Mouse (Mus musculus) right cerebral cortex, postnatal 14 days (tissue): ENCODE measurements around the gene Kcnh3.

Experiments used
- DNase-seq: peaks from one replicate; pipeline ENCODE4 v3.0.0; 2022

Gene Kcnh3

DNA sequence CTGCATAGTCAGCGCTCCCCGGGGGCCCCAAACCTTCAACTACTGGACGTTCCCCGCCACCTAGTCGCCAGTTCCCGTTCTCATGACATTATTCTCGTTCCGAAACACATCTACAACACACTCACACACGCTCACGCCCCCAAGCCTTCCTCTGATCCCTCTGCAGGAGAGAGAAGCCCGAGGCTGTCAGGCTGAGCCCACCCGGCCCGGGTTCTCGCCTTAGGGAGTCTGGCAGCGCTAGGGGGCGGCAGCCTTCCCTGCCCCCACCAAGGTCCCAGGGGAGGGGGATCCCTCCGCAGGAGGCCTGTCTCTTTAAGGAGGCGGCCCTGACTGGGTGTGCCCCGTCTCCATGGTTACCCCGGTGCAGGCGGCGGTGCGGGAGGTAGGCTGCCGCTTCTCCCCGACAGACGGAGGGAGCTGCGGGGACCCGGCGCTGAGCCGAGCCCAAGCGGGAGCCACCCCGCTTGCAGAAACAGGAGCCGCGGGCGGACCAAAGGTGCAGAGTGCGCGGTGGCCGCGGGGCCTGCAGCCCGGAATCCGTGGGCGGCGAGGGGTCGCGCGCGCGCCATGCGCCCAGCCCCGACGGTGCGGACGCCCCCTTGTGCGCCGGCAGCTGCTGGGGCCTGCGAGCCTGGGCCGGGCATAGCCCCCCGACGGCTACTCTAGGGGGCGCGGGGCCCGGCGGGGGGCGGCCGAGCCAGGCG lies at the start of gene Kcnh3:
Gene Kcnh3, plus strand, starts transcription at position 654 of the 704 bp plus-strand sequence.
- DNase-seq: peak; percentile 79

DNA sequence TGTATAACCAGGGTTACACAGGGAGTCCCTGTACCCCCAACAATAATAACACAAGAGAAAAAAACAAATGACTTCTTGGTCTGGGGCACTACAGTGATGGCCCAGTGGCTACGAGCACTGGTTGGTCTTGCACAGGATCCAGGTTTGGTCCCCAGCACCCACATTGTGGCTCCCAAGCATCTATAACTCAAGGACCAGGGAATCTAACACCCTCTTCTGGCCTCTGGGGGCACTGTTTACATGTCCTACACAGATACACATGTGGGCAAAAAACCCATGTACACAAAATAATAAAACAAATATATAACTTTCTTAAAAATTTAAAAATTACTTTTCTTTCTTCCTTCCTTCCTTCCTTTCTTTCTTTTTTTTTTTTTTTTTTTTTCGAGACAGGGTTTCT lies 45.0 kb upstream of the Kcnh3 start:
- no peak for DNase-seq

DNA sequence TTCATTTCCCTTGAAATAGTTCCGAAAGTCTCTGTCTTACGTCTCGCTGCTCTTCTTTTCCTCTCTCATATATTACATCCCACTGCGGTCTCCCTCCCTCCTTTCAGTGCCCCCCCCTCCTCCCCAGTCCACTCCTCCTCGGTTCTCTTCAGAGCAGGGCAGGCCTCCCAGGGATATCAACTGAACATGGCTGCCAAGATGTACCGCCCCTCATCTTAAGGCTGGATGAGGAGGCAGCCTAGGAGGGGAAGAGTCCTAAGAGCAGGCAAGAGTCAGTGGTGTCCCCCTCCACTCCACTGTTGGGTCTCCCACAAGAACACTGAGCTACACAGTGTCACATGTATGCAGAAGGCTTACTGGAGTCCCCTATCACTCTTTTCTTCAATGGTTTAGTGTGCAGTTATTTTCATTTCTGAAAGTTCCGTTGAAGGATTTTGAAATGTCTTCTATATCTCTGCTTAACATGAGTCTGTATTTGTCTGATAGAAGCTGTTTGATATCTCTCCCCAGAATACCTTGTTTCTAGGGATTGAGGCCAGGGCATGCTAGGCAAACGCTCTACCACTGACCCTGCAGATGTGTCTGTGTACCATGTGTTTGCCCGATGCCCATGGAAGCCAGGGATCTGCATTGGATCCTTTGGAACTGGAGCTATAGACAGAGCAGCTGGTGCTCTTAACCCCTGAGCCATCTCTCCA lies 40.3 kb upstream of the Kcnh3 start:
- DNase-seq: no peak

DNA sequence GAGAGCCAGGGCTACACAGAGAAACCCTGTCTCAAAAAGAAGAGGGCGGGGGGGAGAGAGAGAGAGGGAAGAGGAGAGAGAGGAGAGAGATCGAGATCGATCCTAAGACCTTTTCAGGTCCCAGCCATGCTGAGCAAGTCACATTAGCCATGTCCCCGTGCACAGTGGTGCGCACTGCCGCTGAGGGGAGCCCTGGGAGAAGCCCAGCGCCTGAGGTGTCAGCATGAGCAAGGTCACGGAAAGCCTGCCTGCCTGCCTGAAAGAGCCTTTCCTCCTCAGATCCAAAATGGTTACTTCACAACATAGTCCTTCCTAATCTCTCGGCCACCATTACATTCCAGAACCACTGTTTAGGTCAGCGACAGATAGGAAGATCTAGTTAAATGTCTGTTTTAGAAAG lies 30.3 kb upstream of the Kcnh3 start:
- DNase-seq: no peak

DNA sequence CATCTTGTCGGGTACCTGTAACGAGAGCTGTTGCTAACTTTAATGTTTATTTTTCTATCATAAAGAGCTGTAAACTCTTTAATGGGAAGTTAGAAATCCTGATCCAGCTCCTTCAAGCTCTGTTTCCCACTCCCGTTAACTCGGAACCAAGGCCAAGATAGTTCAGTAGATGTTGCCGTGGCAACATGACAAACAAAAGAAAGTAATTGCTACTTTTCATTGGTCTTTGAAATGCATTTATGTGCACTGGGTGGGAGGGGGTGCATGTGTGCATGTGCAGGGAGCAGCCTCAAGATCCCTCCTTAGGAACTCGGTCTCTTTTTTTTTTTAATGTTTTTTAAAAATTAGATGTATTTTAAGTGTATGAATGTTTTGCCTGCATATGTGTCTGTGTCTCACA lies 29.6 kb upstream of the Kcnh3 start:
- DNase-seq: no peak

DNA sequence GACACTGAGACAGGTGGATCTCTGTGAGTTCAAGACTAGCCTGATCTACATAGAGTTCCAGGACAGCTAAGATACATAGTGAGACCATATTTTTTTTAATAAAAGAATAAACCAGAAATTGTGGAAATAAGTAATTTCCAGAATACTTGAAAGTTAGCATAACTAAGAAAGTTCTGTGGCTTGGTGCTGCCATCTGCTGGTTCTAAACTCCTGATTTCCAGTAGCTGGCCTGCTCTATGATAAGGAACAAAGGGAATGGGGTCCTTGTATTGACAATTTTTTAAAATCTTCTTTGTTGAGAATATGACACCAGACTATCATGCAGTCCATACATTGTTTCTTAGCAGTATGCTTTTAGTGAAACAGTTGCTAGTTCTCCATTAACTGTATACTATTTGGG lies 25.9 kb upstream of the Kcnh3 start:
- DNase-seq: peak; percentile 56

DNA sequence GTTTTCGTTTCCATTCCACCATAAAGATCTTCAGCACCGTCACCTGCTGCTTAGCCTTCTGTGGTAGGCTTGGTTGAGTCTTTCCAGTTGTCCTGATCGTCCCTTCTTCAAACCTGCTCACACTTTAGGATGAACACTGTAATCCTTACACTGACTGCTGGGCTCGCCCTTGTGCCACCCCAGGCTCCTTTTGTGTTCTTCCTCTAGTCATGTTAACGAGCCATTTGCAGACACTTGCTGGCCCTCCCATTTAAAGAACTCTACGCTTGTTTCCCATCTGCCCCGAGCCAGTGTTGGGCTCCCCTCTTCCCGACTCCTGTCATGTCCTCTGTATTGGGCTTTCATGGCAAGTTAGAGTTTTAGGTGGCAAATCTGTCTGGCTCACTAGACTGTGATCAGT lies 18.7 kb upstream of the Kcnh3 start:
- no peak for DNase-seq

DNA sequence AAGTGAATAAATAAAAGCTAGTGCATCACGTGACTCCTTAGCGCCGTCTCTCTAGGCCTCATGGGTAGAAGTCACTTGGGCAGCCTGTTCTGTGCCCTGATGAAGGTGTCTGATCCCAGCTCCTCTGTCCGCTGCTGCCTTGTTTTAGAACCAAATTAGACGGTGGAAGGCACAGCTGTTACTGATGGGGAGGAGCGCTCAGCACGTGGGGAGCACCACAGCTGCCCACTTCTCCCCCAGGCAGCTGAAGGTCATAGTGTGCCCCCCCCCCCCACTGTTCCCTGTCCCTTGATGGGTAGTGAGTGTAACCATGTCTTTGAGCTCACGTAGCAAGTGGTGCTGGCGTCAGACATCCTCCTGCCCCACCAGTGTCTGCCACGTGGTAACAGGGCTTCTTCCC lies 11.5 kb upstream of the Kcnh3 start:
- no peak for DNase-seq

DNA sequence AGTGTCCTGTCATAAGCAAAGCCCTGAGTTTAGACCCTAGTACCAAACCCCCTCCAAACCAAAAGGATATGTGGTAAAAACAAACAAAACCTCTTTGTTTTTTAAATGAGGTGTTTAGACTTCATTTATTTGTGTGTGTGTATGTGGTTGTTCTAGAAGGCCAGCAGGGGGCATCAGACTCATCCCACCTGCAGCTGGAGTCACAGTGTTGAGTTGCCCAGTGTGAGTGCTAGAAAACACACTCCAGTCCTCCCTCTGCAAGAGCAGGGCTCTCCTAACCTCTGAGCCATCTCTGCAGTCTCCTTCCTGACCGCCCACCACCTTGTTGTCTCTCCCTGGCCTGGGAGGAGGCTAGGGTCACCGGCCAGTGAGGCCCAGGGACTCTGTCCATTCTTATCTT lies 9.7 kb upstream of the Kcnh3 start:
- no peak for DNase-seq

DNA sequence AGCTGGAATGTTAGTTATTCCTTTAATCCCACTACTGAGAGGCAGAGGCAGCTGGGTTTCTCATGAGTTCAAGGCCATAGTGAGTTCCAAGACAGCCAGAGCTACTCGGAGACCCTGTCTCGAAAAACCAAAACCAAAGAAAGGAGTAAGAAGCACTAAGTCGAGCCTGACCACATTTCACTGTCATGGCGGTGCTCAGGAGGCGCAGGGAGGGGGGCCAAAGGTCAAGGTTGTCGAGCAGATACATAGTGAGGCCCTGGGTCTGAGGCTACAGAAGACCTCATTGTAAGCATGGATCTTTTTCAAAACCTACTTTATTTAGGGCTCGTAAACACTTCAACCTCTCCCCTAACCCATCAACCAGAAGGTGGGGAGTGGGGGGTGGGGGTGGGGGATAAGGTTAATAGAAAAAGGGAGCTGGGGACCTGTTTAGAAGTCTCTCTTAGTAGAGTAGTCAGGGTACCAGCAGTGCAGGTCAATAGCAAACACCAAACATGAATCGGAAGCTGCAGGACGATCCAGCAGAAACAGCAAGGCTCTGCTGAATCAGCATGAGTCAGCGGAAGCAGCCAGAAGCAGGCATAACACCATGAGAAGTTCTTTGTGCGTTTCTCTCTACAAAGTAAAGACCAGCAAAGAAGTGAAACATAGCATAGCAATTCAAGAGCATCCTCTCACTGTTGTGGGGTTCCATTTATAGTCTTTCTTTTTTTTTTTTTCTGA lies 8.8 kb upstream of the Kcnh3 start:
- no peak for DNase-seq

DNA sequence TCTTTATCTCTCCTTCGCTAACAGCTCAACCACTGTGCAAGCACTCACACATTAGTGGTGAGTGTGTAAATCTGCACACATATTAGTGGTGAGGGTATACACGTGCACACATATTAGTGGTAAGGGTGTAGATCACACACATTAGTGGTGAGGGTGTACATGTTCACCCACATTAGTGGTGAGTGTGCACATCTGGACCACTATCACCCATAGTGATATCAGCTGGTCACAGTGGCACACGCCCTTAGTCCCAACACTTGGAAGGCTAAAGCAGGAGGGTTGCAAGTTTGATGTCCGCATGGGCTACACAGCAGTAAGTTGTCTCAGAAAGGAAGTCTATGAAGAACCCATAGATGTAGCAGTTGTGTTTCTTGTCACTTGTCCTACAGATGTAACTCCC lies 7.0 kb upstream of the Kcnh3 start:
- DNase-seq: no peak

DNA sequence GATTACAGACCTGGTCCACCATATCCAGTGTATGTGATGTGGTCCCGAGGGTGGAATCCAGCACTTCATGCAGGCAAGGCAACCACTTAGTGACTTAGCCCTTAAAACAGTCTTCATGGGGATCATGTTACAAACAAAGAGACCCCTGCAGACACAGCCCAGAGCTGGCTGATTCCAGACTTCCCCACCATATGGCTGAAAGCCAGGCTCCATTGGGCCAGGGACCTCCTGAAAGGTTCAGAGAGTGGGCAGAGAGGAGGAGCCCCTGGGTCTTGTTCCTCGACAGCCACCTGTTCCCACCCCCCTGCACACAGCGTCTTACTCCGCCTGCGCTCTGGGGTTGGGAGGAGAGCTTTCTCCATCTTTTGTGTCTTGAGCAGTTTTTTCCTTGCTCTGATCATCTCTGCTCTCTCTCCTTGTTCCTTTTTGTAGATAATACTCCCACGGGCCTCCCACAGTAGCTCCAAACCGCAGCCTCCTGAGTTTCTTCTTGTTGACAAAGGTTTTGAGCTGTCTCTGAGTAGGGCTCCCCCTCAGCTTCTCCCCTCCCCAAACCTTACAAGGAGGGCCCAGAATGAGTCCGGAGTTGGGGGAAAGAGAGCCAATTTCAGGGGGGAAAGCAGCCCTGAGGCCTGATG lies 3.2 kb upstream of the Kcnh3 start:
- DNase-seq: no peak

DNA sequence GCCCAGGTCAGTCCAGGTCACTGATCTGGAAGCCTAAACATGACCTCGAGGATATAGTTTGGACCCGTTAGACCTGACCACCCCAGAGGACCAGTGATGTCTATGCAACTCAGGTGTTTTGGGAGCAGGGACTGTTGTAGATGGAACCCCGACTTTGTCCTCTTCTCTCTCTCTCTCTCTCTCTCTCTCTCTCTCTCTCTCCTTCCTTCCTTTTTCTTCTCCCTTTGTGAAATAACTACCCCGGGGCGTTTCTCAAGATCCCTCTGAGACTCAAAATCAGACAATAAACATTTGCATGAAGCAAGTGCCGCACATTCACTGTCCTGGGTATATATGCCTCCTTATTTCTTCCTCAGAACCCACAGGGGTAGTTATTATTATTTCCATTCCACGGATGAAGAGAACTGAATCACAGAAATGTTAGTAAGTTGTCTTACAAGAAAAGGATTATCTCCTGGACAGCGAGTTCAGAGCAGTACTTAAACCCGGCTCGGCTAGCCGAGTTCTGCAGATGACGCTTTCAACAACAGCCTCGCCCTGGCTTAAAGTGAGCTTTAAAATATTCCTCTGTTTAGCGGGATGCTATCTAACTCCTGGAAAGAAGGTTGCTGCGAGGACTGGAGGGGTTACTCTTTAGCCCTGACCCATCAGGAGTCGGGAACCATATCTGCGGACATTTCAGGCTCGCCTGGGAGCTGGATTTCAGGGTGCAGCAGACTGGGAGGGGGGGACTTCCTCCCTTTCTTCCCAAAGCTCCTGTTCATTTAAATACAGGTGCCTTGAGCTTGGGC lies 1.7 kb upstream of the Kcnh3 start:
- DNase-seq: no peak

DNA sequence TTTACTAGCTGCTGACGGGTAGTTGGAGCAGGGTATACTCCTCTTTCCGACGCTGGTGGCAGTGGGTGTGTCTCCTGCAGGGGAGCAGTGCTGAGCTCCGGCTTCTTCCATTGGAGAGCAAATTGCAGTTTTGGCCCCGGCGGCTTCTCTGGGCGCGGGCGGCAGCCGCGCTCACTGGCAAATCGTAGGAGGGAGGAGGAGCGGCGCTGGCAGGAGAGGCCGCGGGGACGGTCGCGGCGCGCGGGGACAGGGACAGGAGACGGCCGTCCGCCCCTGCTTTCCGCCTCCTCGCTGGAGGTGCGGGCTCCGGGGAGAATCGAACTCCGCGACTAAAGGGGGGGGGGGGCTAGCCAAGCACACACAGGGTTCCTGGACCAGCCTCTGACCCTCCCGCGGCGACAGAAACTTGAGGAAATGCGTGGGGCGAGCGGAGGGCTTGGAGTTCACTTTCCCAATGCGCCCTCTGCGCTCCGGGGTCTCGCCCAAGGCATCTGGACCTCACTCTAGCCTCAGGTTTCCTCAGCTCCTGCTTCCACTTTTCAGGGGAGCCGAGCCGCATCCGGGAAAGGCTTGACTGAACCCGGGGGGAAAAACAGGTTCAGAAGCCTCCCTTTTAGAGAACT lies 965 bp upstream of the Kcnh3 start:
- peak; percentile 66 for DNase-seq

DNA sequence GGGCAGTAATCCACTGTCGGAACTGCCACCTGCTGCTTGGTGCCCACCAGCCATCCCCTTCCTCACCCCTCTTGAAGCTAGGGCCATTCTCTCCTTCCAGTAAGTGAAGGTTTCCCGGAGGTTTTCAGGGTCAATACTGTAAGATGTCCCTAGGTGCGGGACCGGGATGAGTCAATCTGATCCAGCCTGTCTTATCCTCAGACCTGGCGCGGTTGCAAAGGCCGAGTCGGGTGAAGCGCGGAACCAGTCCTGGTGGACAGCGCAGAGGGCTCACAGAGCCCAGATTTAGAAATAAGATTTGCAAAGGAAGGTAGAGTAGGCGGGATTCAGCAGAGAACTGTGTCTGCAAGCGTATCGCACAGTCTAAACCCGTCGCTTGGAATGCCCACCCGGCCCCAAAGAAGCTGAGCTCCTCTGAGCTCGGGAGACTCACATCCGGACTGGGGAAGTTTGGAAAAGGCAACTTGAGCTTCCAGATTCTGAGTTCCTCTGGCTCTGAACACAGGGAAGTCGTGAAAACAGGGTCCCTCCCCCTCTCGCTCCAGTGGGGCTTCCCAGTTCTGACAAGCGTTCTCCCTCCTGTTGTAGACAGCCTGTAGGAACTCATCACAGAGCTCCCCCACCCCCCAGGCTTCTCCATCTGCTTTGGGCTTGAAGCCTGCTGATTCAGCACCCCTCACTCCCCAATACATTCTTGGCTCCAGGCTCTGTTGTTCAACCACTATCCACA lies 585 bp downstream of the Kcnh3 start:
- DNase-seq: peak; percentile 61

DNA sequence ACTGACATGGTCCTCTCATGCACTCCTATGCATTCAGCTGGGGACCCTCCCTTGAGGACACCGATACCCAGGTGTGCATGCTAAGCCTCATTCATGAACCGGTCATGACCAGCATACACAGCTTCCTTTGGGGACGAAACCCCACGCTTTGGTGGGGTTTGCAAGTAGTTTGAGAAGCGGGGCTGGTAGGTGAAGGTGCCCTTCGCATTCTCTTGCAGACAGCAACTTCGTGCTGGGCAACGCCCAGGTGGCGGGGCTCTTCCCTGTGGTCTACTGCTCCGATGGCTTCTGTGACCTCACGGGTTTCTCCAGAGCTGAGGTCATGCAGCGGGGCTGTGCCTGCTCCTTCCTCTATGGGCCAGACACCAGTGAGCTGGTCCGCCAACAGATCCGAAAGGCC lies 1.4 kb downstream of the Kcnh3 start:
- no peak for DNase-seq

DNA sequence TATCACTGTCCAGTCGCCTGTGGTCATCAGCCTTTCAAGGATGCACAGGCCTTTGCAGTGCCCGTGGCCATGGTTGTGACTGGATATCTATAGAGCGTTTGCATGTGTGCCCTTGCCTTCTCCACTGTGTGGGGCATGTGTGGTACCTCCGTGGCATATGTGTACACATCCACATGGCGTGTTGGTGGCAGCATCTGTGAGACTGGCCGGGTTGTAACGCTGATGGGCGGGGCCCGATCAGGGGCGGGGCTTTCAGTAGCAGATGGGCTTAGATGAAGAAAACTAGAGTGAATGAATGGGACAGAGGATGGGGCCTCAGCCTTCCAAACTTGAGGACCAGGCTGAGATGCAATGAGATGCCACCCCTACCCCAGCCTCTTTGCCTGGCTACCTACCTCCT lies 7.3 kb downstream of the Kcnh3 start:
- DNase-seq: no peak

DNA sequence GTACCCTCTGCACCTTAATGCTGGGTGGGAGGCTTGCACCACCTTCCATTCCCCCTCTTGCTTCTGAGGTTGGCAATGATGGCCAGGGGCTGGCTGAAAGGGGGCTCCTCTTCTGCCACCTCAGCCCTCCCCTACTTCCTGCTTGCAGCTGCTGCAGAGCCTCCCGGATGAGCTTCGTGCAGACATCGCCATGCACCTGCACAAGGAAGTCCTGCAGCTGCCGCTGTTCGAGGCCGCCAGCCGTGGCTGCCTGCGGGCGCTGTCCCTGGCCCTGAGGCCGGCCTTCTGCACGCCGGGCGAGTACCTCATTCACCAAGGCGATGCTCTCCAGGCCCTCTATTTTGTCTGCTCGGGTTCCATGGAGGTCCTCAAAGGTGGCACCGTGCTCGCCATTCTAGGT lies 9.1 kb downstream of the Kcnh3 start:
- no peak for DNase-seq

DNA sequence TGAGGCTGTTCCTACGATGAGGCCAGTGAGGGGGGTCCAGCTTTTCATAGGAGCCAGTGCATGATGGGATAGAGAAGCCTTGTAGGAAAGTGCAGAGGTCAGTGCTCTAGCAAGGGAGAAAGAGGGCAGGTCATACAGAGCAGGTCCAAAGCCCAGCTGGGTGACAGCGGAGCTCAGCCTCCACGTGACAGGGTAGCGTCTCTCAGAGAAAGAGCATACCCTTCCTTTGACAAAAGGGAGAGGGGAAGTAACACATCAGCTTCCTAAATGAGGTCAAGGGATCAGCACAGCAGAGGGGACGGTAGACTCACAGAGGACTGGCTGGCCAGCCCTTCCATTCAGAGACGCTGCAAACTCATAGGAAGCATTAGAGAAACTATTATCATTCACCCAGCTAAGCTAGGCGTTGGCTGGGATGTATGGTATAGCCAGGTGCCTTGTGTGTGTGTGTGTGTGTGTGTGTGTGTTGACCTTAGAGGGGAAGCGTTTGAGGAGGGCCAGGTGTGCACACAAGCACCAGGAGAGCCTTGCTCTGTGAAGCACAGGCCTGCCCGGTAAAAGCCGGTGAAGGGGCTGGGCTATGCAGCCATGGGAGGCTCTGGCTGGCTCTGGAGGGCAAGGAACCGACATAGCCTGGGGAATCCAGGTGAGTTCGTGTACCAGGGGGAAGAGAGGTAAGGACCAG lies 9.8 kb downstream of the Kcnh3 start:
- DNase-seq: no peak

DNA sequence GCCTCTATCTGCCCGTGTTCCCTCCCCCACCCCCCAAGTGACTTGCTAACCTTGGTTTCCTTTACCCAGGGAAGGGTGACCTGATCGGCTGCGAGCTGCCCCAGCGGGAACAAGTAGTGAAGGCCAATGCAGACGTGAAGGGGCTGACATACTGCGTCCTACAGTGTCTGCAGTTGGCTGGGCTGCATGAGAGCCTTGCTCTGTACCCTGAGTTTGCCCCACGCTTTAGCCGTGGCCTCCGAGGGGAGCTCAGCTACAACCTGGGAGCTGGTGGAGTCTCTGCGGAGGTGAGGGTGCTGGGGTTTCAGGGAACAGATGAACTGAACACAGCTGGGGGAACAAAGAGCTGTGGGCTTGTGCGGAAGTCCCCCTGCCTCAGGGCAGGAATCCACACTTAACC lies 13.3 kb downstream of the Kcnh3 start:
- no peak for DNase-seq

DNA sequence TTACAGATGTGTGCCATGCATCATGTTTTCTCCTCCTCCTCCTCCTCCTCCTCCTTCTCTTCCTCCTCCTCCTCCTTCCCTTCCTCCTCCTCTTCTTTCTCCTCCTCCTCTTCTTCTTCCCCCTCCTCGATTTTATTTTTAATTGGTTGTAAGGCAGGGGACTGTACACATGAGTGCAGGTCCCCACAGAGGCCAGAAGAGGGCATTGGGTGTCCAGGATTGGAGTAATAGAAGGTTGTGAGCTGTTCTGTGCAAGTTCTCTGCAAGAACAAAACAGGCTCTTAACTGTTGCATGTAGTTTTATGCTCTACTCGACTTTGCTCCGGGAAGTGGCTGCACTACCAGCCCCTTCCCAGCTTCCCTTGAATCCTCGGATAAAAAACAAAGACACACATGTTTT lies 15.5 kb downstream of the Kcnh3 start:
- no peak for DNase-seq
